Mouse (Mus musculus): ENCODE results near the gene Rfc2. TPM values are rescaled to one million over a fixed set of nuclear protein-coding genes. Genes with fewer than 3 reads are reported as not detected.
A peak's percentile ranks its signal among the peaks of the same experiment; 100 is the strongest.
"Not testable (repeated sequence)": the region's sequence is repeated elsewhere in the genome, so short reads cannot be mapped to it uniquely, and the experiment has no call there.

Gene Rfc2
- polyA plus RNA-seq, 1 experiment from 2014 or later = 196 TPM

DNA sequence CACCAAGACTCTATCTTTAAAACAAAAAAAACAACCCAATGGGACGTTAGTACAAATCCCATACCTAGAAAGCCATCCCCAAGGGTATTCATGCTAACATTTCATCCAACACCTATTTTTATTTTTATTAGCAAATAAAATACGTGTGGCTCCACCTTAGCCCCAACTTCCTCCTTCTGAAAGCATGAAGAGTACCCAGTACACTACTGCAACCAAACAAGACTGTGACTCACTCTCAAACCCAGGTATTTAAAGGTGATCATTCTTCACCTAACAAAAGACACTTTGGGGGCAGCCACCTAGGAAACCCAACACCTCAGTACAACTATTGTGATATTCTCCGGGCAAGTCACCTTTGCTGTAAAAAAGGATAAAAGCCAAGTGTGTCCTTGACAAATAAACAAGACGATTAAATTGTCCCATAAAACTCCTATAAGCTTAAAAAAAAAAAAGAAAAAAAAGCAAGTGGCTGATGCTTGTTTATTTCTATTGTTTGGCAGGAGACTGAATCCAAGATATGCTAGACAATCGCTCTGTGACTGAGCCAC, 56.7 kb downstream of the Rfc2 start:
- Histone ChIP-seq H3K9me3 (no peaks in the 10 kb centered on the region), H3K27ac (replicated peaks) (peak overlapping the region; percentile 96), H3K36me3 (peaks cover 41% of the 10 kb centered on the region), H3K4me1 (peaks cover 36% of the 10 kb centered on the region), H3K4me2 (peak overlapping the region; percentile 95), H3K4me3 (peak overlapping the region; percentile 99), H3K27me3 (replicated peaks) (no peaks in the 10 kb centered on the region), H3K9ac (peak overlapping the region; percentile 100)
- no peak for ATAC-seq (ENCODE audit: extremely low read depth, insufficient number of reproducible peaks, low FRiP score, low TSS enrichment)
- WGBS = 29% methylated on average over 5 of the region's 5 CpGs

DNA sequence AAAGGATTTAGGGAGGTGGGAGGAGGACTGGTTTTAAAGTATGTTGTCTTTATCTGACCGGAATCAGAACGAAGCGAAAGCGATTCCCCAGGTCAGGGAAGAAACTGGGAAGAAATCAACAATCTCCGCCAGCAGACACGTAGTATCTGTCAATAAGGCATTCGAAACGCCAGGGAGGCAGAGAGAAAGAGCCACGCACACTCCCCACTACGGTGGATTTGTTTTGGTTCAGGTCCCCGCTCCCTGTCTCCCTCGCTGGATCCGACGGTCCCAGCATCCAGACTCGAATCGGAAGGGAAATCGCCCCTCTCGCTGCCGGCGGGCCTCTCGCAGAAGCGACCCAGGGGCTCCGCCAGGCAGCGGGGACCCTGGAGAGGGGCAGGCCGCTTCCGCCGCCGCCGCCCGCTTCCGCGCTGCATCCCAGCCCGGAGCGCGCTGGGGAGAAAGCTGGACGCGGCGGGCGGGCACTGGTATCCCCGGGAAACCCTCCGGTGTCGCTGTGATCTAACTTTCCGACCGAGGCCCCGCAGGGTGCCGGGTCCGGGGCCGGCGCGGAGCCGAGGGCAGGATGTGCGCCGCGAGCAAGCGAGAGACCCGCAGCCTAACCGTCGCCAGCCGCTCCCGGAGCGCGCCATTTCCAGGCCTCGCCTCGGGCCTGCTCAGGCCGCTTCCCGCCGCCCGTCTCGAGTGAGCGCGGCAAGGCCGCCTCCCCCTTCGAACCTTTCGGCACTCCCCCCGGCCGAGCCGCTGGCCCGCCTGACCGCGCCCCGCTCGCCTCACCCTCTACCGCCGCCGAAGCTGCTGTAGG, 57.5 kb downstream of the Rfc2 start:
- Histone ChIP-seq H3K27me3 (replicated peaks) (no peaks in the 10 kb centered on the region), H3K4me1 (peaks cover 28% of the 10 kb centered on the region), H3K27ac (replicated peaks) (peak overlapping the region; percentile 96), H3K9ac (peak overlapping the region; percentile 100), H3K4me3 (peak overlapping the region; percentile 99), H3K36me3 (peaks cover 34% of the 10 kb centered on the region), H3K9me3 (no peaks in the 10 kb centered on the region), H3K4me2 (peak overlapping the region; percentile 95)
- peak; percentile 21; the same call in 1 of the 2 replicates for ATAC-seq (ENCODE audit: extremely low read depth, insufficient number of reproducible peaks, low FRiP score, low TSS enrichment)
- WGBS = under 1% methylated on average over 79 of the region's 85 CpGs

DNA sequence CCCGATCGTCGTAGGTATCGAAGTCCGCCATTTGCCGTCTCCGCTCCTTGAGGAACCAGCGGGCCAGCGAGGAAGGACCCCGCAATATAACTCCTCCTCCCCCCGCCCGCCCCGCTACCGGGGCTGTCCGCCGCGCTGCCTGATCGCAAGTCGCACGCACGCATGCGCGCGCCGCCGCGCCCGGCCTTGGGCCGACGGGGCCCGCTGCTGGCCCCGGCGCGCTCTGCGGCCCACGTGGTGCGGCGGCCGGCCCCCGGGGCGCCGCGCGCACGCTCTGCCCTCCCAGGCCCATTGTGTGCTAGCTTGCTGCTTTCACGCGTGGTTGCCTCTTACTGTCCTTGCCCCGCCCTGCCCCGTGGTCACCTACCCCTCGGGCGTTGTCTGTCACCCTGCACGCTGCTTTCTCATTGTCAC, 58.1 kb downstream of the Rfc2 start, which contains the start of gene Eif4h:
Gene Eif4h (minus strand): TSS at position 222 of the 414 bp plus-strand sequence.
- Histone ChIP-seq H3K36me3 (peaks cover 28% of the 10 kb centered on the region), H3K4me3 (peak within 1 kb of the TSS; percentile 99), H3K27me3 (replicated peaks) (no peaks in the 10 kb centered on the region), H3K9ac (peak within 1 kb of the TSS; percentile 100), H3K4me1 (peaks cover 29% of the 10 kb centered on the region), H3K27ac (replicated peaks) (peak within 1 kb of the TSS; percentile 96), H3K4me2 (peak within 1 kb of the TSS; percentile 95), H3K9me3 (no peaks in the 10 kb centered on the region)
- ATAC-seq (ENCODE audit: extremely low read depth, insufficient number of reproducible peaks, low FRiP score, low TSS enrichment) = peak; percentile 94
- WGBS = under 1% methylated on average over 51 of the region's 52 CpGs

DNA sequence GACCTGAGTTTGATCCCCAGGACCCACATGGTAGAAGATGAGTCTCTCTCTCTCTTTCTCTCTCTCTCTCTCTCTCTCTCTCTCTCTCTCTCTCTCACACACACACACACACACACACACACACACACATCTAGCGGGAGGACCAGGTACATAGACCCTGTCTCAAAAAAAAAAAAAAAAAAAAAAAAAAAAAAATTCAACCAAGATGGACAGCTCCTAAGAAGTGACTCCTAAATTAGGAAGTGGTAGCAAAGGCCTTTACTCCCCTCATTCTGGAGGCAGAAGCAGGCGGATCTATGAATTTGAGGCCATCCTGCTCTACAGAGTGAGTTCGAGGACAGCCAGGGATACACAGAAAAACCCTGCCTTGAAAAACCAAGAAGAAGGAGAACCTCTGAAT, 59.2 kb downstream of the Rfc2 start:
- Histone ChIP-seq H3K9me3 (no peaks in the 10 kb centered on the region), H3K27me3 (replicated peaks) (no peaks in the 10 kb centered on the region), H3K36me3 (peaks cover 18% of the 10 kb centered on the region), H3K27ac (replicated peaks) (no peak overlapping the region), H3K9ac (no peak overlapping the region), H3K4me3 (no peak overlapping the region), H3K4me2 (no peak overlapping the region), H3K4me1 (peaks cover 34% of the 10 kb centered on the region)
- ATAC-seq (ENCODE audit: extremely low read depth, insufficient number of reproducible peaks, low FRiP score, low TSS enrichment) = no peak
- WGBS = 74% methylated on average over 3 of the region's 3 CpGs

DNA sequence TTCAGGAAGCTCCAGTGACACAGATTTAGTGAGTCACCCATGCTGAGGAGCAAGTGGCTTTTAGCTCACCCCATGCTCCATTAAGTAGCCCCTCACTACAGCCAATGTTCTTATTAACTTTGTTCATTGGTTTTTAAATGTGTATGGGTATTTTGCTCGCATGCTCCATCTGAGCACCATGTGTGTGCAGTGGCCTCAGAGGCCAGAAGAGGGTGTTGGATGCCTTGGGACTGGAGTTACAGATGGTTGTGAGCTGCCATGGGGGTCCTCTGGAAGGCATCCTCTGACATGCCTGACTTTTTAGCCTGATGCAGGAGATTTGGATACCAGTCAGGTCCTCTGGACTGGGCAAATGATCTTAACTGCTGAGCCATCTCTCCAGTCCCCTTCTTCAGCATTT, 63.0 kb downstream of the Rfc2 start:
- H3K4me1 ChIP-seq = peaks cover 15% of the 10 kb centered on the region
- H3K4me3 ChIP-seq = no peak overlapping the region
- no peaks in the 10 kb centered on the region for H3K27me3 ChIP-seq (replicated peaks)
- no peak overlapping the region for H3K4me2 ChIP-seq
- 69% methylated on average over 1 of the region's 1 CpGs for WGBS
- H3K9me3 ChIP-seq = no peaks in the 10 kb centered on the region
- peak overlapping the region; percentile 36; the same call in 1 of the 2 replicates for H3K27ac ChIP-seq (replicated peaks)
- H3K9ac ChIP-seq = no peak overlapping the region
- no peak for ATAC-seq (ENCODE audit: extremely low read depth, insufficient number of reproducible peaks, low FRiP score, low TSS enrichment)
- H3K36me3 ChIP-seq = no peaks in the 10 kb centered on the region

DNA sequence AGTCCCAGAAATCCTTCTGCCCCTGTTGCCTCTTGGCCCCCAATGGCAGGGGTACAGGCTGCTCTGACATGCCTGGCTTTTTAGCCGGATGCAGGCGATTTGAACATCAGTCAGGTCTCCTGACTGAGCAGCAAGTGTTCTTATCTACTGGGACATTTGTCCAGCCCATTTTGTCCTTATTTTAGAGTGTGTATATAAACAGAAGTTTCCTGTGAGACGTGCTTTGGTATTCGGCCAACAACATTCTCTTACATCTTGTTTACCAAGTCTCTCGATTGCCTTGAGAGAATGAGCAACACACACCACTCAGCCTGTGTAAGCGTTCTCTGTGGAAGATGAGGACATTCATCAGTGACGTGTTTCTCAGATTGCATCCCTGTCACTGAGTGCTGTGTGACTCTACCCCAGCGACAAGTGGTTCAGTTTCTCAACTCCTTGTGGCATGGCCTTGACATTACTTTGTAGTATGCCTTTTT, 63.5 kb downstream of the Rfc2 start:
- H3K9ac ChIP-seq = no peak overlapping the region
- H3K9me3 ChIP-seq = no peaks in the 10 kb centered on the region
- whole genome bisulfite sequencing = 48% methylated on average over 8 of the region's 8 CpGs
- H3K4me2 ChIP-seq = no peak overlapping the region
- H3K4me1 ChIP-seq = peaks cover 14% of the 10 kb centered on the region
- peak overlapping the region; percentile 36; the same call in 1 of the 2 replicates for H3K27ac ChIP-seq (replicated peaks)
- no peaks in the 10 kb centered on the region for H3K27me3 ChIP-seq (replicated peaks)
- no peak for ATAC-seq (ENCODE audit: extremely low read depth, insufficient number of reproducible peaks, low FRiP score, low TSS enrichment)
- no peak overlapping the region for H3K4me3 ChIP-seq
- no peaks in the 10 kb centered on the region for H3K36me3 ChIP-seq

DNA sequence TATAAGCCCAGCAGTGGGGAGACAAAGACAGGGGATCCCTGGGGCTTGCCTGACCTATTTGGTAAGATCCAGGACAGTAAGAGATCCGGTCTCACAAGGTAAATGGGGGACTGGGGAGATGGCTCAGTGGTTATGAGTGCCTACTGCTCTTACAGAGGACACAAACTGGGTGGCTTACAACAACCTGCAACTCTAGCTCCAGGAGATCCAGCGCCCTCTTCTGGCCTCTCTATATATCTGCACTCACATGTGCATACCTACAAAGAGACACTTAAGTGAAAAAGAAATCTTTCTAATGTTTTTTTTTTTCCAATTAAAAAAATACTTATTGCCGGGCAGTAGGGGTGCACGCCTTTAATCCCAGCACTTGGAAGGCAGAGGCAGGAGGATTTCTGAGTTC, 65.3 kb downstream of the Rfc2 start:
- Histone ChIP-seq H3K4me2 (no peak overlapping the region), H3K4me3 (no peak overlapping the region), H3K9ac (no peak overlapping the region), H3K27ac (replicated peaks) (no peak overlapping the region), H3K4me1 (peaks cover 11% of the 10 kb centered on the region), H3K36me3 (no peaks in the 10 kb centered on the region), H3K9me3 (no peaks in the 10 kb centered on the region), H3K27me3 (replicated peaks) (no peaks in the 10 kb centered on the region)
- no peak for ATAC-seq (ENCODE audit: extremely low read depth, insufficient number of reproducible peaks, low FRiP score, low TSS enrichment)
- 60% methylated on average over 4 of the region's 4 CpGs for WGBS

DNA sequence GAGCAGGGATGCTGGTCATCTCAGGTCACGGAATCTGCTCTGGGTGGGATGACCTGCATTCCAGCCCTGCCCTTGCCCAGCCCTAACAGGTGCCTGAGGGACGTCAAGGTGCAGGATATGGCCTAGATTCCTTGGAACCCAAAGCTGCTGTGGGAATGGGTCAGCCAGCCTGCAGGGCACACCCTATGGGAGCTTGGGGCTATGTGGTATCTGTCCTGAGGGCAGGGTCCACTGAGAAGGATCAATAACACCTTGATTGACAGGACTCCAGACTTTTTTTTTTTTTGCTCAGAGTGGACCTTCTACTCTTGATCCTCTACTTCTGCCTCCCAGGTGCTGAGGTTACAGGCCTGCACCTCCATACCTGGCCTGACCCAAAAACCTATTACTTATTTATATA, 66.2 kb downstream of the Rfc2 start:
- H3K9ac ChIP-seq = no peak overlapping the region
- H3K4me3 ChIP-seq = no peak overlapping the region
- no peak overlapping the region for H3K4me2 ChIP-seq
- no peaks in the 10 kb centered on the region for H3K36me3 ChIP-seq
- no peak overlapping the region for H3K27ac ChIP-seq (replicated peaks)
- 76% methylated on average over 2 of the region's 2 CpGs for WGBS
- no peaks in the 10 kb centered on the region for H3K27me3 ChIP-seq (replicated peaks)
- ATAC-seq (ENCODE audit: extremely low read depth, insufficient number of reproducible peaks, low FRiP score, low TSS enrichment) = no peak
- H3K4me1 ChIP-seq = peaks cover 19% of the 10 kb centered on the region
- no peaks in the 10 kb centered on the region for H3K9me3 ChIP-seq

DNA sequence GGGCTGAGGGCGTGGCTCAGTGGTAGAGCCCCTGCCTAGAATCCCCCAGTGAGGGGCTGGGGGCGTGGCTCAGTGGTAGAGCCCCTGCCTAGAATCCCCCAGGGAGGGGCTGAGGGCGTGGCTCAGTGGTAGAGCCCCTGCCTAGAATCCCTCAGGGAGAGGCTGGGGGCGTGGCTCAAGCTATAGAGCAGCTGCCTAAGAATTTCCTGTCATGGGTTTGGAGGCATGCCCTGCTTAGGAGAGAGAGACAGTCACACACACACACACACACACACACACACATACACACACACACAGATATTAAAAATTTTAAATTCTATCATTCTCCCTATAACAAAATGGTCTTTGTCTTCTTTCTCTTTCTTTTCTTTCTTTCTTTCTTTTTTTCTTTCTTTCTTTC, 67.8 kb downstream of the Rfc2 start:
- peaks cover 19% of the 10 kb centered on the region for H3K4me1 ChIP-seq
- H3K4me2 ChIP-seq; H3K27me3 ChIP-seq (replicated peaks); H3K36me3 ChIP-seq; H3K9ac ChIP-seq; H3K9me3 ChIP-seq; H3K27ac ChIP-seq (replicated peaks); H3K4me3 ChIP-seq; ATAC-seq (ENCODE audit: extremely low read depth, insufficient number of reproducible peaks, low FRiP score, low TSS enrichment): not testable (repeated sequence)
- WGBS = 79% methylated on average over 3 of the region's 4 CpGs

DNA sequence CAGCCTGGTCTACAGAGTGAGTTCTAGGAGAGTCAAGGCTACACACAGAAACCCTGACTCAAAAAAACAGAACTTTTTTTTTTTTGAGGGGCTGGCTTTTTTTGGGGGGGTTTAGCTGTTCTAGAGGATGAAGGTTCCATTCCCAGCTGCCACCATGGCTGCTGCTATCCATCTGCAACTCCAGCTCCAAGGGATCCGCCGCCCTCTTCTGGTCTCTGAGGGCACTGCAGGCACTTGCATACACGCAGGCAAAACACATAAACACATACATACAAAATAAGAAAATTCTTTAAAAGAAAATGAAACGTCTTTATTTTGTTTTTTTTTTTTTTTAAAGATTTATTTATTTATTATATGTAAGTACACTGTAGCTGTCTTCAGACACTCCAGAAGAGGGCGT, 69.8 kb downstream of the Rfc2 start:
- H3K27me3 ChIP-seq (replicated peaks) = no peaks in the 10 kb centered on the region
- H3K9ac ChIP-seq = no peak overlapping the region
- 48% methylated on average over 5 of the region's 5 CpGs for WGBS
- H3K36me3 ChIP-seq = no peaks in the 10 kb centered on the region
- no peak for ATAC-seq (ENCODE audit: extremely low read depth, insufficient number of reproducible peaks, low FRiP score, low TSS enrichment)
- no peak overlapping the region for H3K4me3 ChIP-seq
- no peak overlapping the region for H3K4me2 ChIP-seq
- H3K27ac ChIP-seq (replicated peaks) = no peak overlapping the region
- H3K9me3 ChIP-seq = no peaks in the 10 kb centered on the region
- H3K4me1 ChIP-seq = peaks cover 8% of the 10 kb centered on the region; the same call in 1 of the 2 replicates
